Mouse (Mus musculus): ENCODE results near the gene Csn1s2a. TPM values are rescaled to one million over a fixed set of nuclear protein-coding genes. Genes with fewer than 3 reads are reported as not detected.
"Not testable (repeated sequence)": the region's sequence is repeated elsewhere in the genome, so short reads cannot be mapped to it uniquely, and the experiment has no call there.

The Csn1s2a gene
- not detected in 2 replicates for polyA plus RNA-seq (2015; fragmentation: Nextera tagmentation; extraction: Ambion mirVana)

- ATAC-seq (ENCODE audit: low read depth) (no peak), DNase-seq (no peak)
- 40% methylated on average over 1 of the region's 1 CpGs for WGBS (ENCODE audit: insufficient replicate concordance)
- no peaks in the 10 kb centered on the region for H3K4me1 ChIP-seq (replicated peaks)
- no peak within 1 kb of the TSS for H3K27ac ChIP-seq
- H3K4me2 ChIP-seq, result no peak within 1 kb of the TSS
- H3K9me3 ChIP-seq (replicated peaks), result no peaks in the 10 kb centered on the region
- H3K9ac ChIP-seq, result no peak within 1 kb of the TSS
- H3K4me3 ChIP-seq (replicated peaks), result no peak within 1 kb of the TSS
- no peaks in the 10 kb centered on the region for H3K36me3 ChIP-seq
- no peaks in the 10 kb centered on the region for H3K27me3 ChIP-seq
These were observed at the start of gene Csn1s2a for GRCm38 (mm10) chr5:87774267-87774666. Csn1s2a (plus strand) TSS chr5:87774567.

GRCm38 (mm10) chr5:87734821-87735220 is 39.5 kb upstream of the Csn1s2a start:
- Histone ChIP-seq H3K4me3 (replicated peaks) (no peak overlapping the region), H3K9ac (no peak overlapping the region)

GRCm38 (mm10) chr5:87753471-87753870 is 20.9 kb upstream of the Csn1s2a start:
- ATAC-seq (ENCODE audit: low read depth), result no peak
- WGBS (ENCODE audit: insufficient replicate concordance), result 67% methylated on average over 1 of the region's 1 CpGs
- H3K4me3 ChIP-seq (replicated peaks), result no peak overlapping the region
- no peaks in the 10 kb centered on the region for H3K4me1 ChIP-seq (replicated peaks)
- H3K27ac ChIP-seq, result no peak overlapping the region
- no peak overlapping the region for H3K9ac ChIP-seq
- no peaks in the 10 kb centered on the region for H3K36me3 ChIP-seq
- no peak overlapping the region for H3K4me2 ChIP-seq
- H3K9me3 ChIP-seq (replicated peaks), result no peaks in the 10 kb centered on the region
- no peaks in the 10 kb centered on the region for H3K27me3 ChIP-seq
- DNase-seq, result no peak

More at GRCm38 (mm10) chr5:87734821-87735220, 39.5 kb upstream of the Csn1s2a start:
- ATAC-seq (ENCODE audit: low read depth), result no peak
- no peaks in the 10 kb centered on the region for H3K9me3 ChIP-seq (replicated peaks)
- H3K27ac ChIP-seq, result no peak overlapping the region
- H3K27me3 ChIP-seq, result no peaks in the 10 kb centered on the region
- no peak for DNase-seq
- no peaks in the 10 kb centered on the region for H3K36me3 ChIP-seq
- no peaks in the 10 kb centered on the region for H3K4me1 ChIP-seq (replicated peaks)
- H3K4me2 ChIP-seq, result no peak overlapping the region

- Histone ChIP-seq H3K4me2 (no peak overlapping the region), H3K9ac (no peak overlapping the region), H3K4me3 (replicated peaks) (no peak overlapping the region), H3K27me3 (no peaks in the 10 kb centered on the region), H3K4me1 (replicated peaks) (no peaks in the 10 kb centered on the region), H3K9me3 (replicated peaks) (no peaks in the 10 kb centered on the region), H3K36me3 (no peaks in the 10 kb centered on the region), H3K27ac (no peak overlapping the region)
- ATAC-seq (ENCODE audit: low read depth) (no peak), DNase-seq (no peak)
- 54% methylated on average over 3 of the region's 3 CpGs for WGBS (ENCODE audit: insufficient replicate concordance)
These were observed 9.8 kb upstream of the Csn1s2a start for GRCm38 (mm10) chr5:87764546-87764945.

GRCm38 (mm10) chr5:87772151-87772550 is 2.2 kb upstream of the Csn1s2a start:
- H3K36me3 ChIP-seq; H3K4me3 ChIP-seq (replicated peaks); H3K27me3 ChIP-seq; ATAC-seq (ENCODE audit: low read depth); H3K4me1 ChIP-seq (replicated peaks); H3K4me2 ChIP-seq; H3K9me3 ChIP-seq (replicated peaks); H3K9ac ChIP-seq; DNase-seq; H3K27ac ChIP-seq: not testable (repeated sequence)
- 32% methylated on average over 2 of the region's 2 CpGs for WGBS (ENCODE audit: insufficient replicate concordance)

GRCm38 (mm10) chr5:87782731-87783130 is 8.4 kb downstream of the Csn1s2a start:
- H3K4me2 ChIP-seq, result no peak overlapping the region
- H3K4me1 ChIP-seq (replicated peaks), result no peaks in the 10 kb centered on the region
- DNase-seq (no peak), ATAC-seq (ENCODE audit: low read depth) (no peak)
- no peak overlapping the region for H3K27ac ChIP-seq
- no peaks in the 10 kb centered on the region for H3K36me3 ChIP-seq
- H3K27me3 ChIP-seq, result no peaks in the 10 kb centered on the region
- 31% methylated on average over 4 of the region's 4 CpGs for WGBS (ENCODE audit: insufficient replicate concordance)
- no peaks in the 10 kb centered on the region for H3K9me3 ChIP-seq (replicated peaks)
- no peak overlapping the region for H3K4me3 ChIP-seq (replicated peaks)
- H3K9ac ChIP-seq, result no peak overlapping the region

GRCm38 (mm10) chr5:87807782-87808181 is 33.4 kb downstream of the Csn1s2a start, which contains the start of gene Csn1s2b:
Csn1s2b (plus strand) TSS chr5:87808082.
- no peak within 1 kb of the TSS for H3K4me3 ChIP-seq (replicated peaks)
- H3K27me3 ChIP-seq, result no peaks in the 10 kb centered on the region
- H3K9ac ChIP-seq, result no peak within 1 kb of the TSS
- H3K4me2 ChIP-seq, result no peak within 1 kb of the TSS
- no peak within 1 kb of the TSS for H3K27ac ChIP-seq
- H3K4me1 ChIP-seq (replicated peaks), result no peaks in the 10 kb centered on the region
- H3K9me3 ChIP-seq (replicated peaks), result no peaks in the 10 kb centered on the region
- DNase-seq (no peak), ATAC-seq (ENCODE audit: low read depth) (no peak)
- H3K36me3 ChIP-seq, result no peaks in the 10 kb centered on the region
- WGBS (ENCODE audit: insufficient replicate concordance), result 58% methylated on average over 2 of the region's 2 CpGs

GRCm38 (mm10) chr5:87809253-87809652 is 34.9 kb downstream of the Csn1s2a start:
- DNase-seq, result no peak
- no peaks in the 10 kb centered on the region for H3K27me3 ChIP-seq
- no peak overlapping the region for H3K4me2 ChIP-seq
- WGBS (ENCODE audit: insufficient replicate concordance), result 49% methylated on average over 2 of the region's 2 CpGs
- no peaks in the 10 kb centered on the region for H3K4me1 ChIP-seq (replicated peaks)
- H3K27ac ChIP-seq, result no peak overlapping the region
- no peaks in the 10 kb centered on the region for H3K9me3 ChIP-seq (replicated peaks)
- no peak overlapping the region for H3K9ac ChIP-seq
- H3K36me3 ChIP-seq, result no peaks in the 10 kb centered on the region
- no peak for ATAC-seq (ENCODE audit: low read depth)
- no peak overlapping the region for H3K4me3 ChIP-seq (replicated peaks)

- Histone ChIP-seq H3K4me2 (no peak within 1 kb of the TSS), H3K4me1 (replicated peaks) (no peaks in the 10 kb centered on the region), H3K9ac (no peak within 1 kb of the TSS), H3K36me3 (no peaks in the 10 kb centered on the region), H3K27ac (no peak within 1 kb of the TSS), H3K4me3 (replicated peaks) (no peak within 1 kb of the TSS), H3K27me3 (no peaks in the 10 kb centered on the region), H3K9me3 (replicated peaks) (no peaks in the 10 kb centered on the region)
- no peak for ATAC-seq (ENCODE audit: low read depth)
- DNase-seq, result no peak
- 44% methylated on average over 1 of the region's 1 CpGs for WGBS (ENCODE audit: insufficient replicate concordance)
These were observed 51.0 kb downstream of the Csn1s2a start, which contains the start of gene Prr27 for GRCm38 (mm10) chr5:87825386-87825785. Prr27 (plus strand) TSS chr5:87825686.

Other genes starting within 250 kb of the Csn1s2a start
- gene Sult1b1, start 236.4 kb upstream of the Csn1s2a start, polyA plus RNA-seq (2015; fragmentation: Nextera tagmentation; extraction: Ambion mirVana), result 0.83 and 0.95 TPM in 2 replicates
- 1.5 and 2.0 TPM in 2 replicates for gene Sult1d1, start 205.5 kb upstream of the Csn1s2a start, polyA plus RNA-seq (2015; fragmentation: Nextera tagmentation; extraction: Ambion mirVana)
- not detected in 2 replicates for gene Sult1e1, start 183.0 kb upstream of the Csn1s2a start, polyA plus RNA-seq (2015; fragmentation: Nextera tagmentation; extraction: Ambion mirVana)
- gene Csn1s1, start 108.4 kb upstream of the Csn1s2a start, polyA plus RNA-seq (2015; fragmentation: Nextera tagmentation; extraction: Ambion mirVana), result not detected in 2 replicates
- gene Csn2, start 74.9 kb upstream of the Csn1s2a start, polyA plus RNA-seq (2015; fragmentation: Nextera tagmentation; extraction: Ambion mirVana), result not detected in 2 replicates
- gene Csn1s2b, start 33.5 kb downstream of the Csn1s2a start, polyA plus RNA-seq (2015; fragmentation: Nextera tagmentation; extraction: Ambion mirVana), result not detected in 2 replicates
- not detected in 2 replicates for gene Prr27, start 51.1 kb downstream of the Csn1s2a start, polyA plus RNA-seq (2015; fragmentation: Nextera tagmentation; extraction: Ambion mirVana)
- not detected in 2 replicates for gene Odam, start 110.5 kb downstream of the Csn1s2a start, polyA plus RNA-seq (2015; fragmentation: Nextera tagmentation; extraction: Ambion mirVana)
- not detected in 2 replicates for gene Csn3, start 151.0 kb downstream of the Csn1s2a start, polyA plus RNA-seq (2015; fragmentation: Nextera tagmentation; extraction: Ambion mirVana)
- not detected in 2 replicates for gene 2310003L06Rik, start 194.9 kb downstream of the Csn1s2a start, polyA plus RNA-seq (2015; fragmentation: Nextera tagmentation; extraction: Ambion mirVana)
- gene Gm28434, start 194.9 kb downstream of the Csn1s2a start, polyA plus RNA-seq (2015; fragmentation: Nextera tagmentation; extraction: Ambion mirVana), result not detected in 2 replicates
- not detected in 2 replicates for gene Cabs1, start 204.9 kb downstream of the Csn1s2a start, polyA plus RNA-seq (2015; fragmentation: Nextera tagmentation; extraction: Ambion mirVana)
- not detected in 2 replicates for gene Smr3a, start 228.0 kb downstream of the Csn1s2a start, polyA plus RNA-seq (2015; fragmentation: Nextera tagmentation; extraction: Ambion mirVana)